Mouse (Mus musculus): Measurements from ENCODE around the gene Zpr1. TPM values are rescaled to one million over a fixed set of nuclear protein-coding genes. Genes with fewer than 3 reads are reported as not detected.

Zpr1 gene
- polyA plus RNA-seq, 1 experiment from 2014 or later, result 56.5 TPM

GRCm38 (mm10) chr9:46269125-46269524 is 3.7 kb upstream of the Zpr1 start:
- Histone ChIP-seq H3K4me3 (replicated peaks) (no peak overlapping the region), H3K27ac (replicated peaks) (no peak overlapping the region)
- 90% methylated on average over 5 of the region's 5 CpGs for WGBS

DNA sequence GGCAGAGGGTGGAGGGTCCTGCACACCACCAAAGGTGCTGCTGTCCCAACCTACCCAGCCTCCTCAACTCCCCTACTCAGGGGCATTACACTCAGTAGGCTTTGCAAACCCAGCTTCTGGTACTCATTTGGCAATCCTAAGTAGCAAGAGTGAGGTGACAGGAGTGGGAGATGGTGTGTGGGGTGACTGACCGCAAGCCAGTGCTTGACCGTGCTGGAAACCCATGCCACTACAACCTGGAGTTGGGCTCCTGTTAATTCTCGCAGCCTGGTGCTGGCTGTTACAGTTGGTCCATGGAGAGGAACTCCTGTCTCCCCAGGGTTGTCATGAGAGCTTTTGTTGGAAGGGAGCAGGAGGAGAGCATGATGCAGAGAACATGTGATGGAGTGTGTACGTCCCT is 2.1 kb upstream of the Zpr1 start:
- no peak for ATAC-seq (ENCODE audit: low FRiP score)
- Histone ChIP-seq H3K27ac (replicated peaks) (no peak overlapping the region), H3K9ac (replicated peaks) (no peak overlapping the region), H3K4me1 (peaks cover 17% of the 10 kb centered on the region), H3K4me2 (no peak overlapping the region), H3K27me3 (replicated peaks) (peaks cover 25% of the 10 kb centered on the region), H3K36me3 (peaks cover 9% of the 10 kb centered on the region), H3K9me3 (replicated peaks) (no peaks in the 10 kb centered on the region), H3K4me3 (replicated peaks) (no peak overlapping the region)
- WGBS, result 90% methylated on average over 4 of the region's 4 CpGs

More at GRCm38 (mm10) chr9:46269125-46269524, 3.7 kb upstream of the Zpr1 start:
- Histone ChIP-seq H3K4me2 (no peak overlapping the region), H3K9me3 (replicated peaks) (no peaks in the 10 kb centered on the region), H3K4me1 (peaks cover 10% of the 10 kb centered on the region), H3K27me3 (replicated peaks) (peaks cover 25% of the 10 kb centered on the region), H3K9ac (replicated peaks) (no peak overlapping the region), H3K36me3 (no peaks in the 10 kb centered on the region)
- ATAC-seq (ENCODE audit: low FRiP score), result no peak

DNA sequence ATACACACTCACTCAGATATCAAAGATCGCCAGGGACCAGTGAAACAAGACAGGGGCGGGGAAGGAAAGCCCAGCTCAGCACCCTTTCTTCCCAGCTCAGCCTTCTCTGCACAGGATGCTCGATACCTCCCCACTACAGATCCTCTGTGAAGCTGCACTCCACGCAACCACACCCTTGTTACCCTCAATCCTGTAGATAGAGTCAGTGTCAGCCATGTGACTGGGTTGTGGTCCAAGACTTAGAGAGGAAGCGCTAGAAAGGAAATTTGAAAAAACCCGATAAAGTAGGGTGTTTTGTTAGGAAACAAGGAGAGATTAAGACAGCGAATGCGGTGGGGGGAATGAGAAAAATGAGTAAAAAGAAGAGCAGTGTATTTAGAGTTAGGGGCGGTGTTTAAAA is 794 bp upstream of the Zpr1 start:
- Histone ChIP-seq H3K36me3 (peaks cover 22% of the 10 kb centered on the region), H3K4me2 (no peak overlapping the region), H3K4me3 (replicated peaks) (0 out of 2 replicates have a peak overlapping the region, but pooled peaks have one; percentile 80), H3K9ac (replicated peaks) (no peak overlapping the region), H3K4me1 (peaks cover 17% of the 10 kb centered on the region), H3K27me3 (replicated peaks) (peaks cover 25% of the 10 kb centered on the region), H3K27ac (replicated peaks) (no peak overlapping the region), H3K9me3 (replicated peaks) (no peaks in the 10 kb centered on the region)
- WGBS, result 90% methylated on average over 9 of the region's 9 CpGs
- ATAC-seq (ENCODE audit: low FRiP score), result no peak

DNA sequence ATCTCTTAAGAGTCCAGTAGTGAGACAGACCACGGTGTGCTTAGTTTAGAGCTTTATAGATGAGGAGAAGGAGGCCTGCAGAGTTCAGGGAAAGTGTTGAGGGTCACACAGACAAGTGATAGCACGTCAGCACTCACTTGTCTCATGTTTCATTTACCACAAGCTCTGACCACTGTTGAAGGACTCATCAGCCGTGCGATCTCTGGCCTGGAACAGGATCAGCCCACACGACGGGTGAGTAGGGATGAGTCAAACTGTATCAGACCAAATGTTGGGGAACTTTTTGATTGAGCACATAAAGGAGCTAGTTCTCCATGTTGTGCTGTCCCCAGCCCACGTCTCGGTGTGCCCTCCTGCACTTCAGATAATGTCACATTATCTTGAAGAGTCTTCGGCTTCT is 1.6 kb downstream of the Zpr1 start:
- peaks cover 17% of the 10 kb centered on the region for H3K4me1 ChIP-seq
- 94% methylated on average over 9 of the region's 9 CpGs for WGBS
- H3K4me2 ChIP-seq, result peak overlapping the region; percentile 95; the same call in 1 of the 2 replicates
- no peak for ATAC-seq (ENCODE audit: low FRiP score)
- H3K9ac ChIP-seq (replicated peaks), result no peak overlapping the region
- peak overlapping the region; percentile 80; the same call in 1 of the 2 replicates for H3K4me3 ChIP-seq (replicated peaks)
- peaks cover 40% of the 10 kb centered on the region for H3K36me3 ChIP-seq
- H3K9me3 ChIP-seq (replicated peaks), result no peaks in the 10 kb centered on the region
- no peak overlapping the region for H3K27ac ChIP-seq (replicated peaks)
- peaks cover 15% of the 10 kb centered on the region for H3K27me3 ChIP-seq (replicated peaks)

GRCm38 (mm10) chr9:46282631-46283436 is 10.0 kb downstream of the Zpr1 start, which contains the start of gene Bud13:
Gene Bud13, plus strand, starts transcription at chr9:46283008.
- H3K36me3 ChIP-seq, result peaks cover 47% of the 10 kb centered on the region
- H3K27ac ChIP-seq (replicated peaks), result peak within 1 kb of the TSS; percentile 85
- peak; percentile 92 for ATAC-seq (ENCODE audit: low FRiP score)
- H3K9ac ChIP-seq (replicated peaks), result peak within 1 kb of the TSS; percentile 83
- H3K9me3 ChIP-seq (replicated peaks), result no peaks in the 10 kb centered on the region
- under 1% methylated on average over 54 of the region's 55 CpGs for WGBS
- peak within 1 kb of the TSS; percentile 90 for H3K4me3 ChIP-seq (replicated peaks)
- H3K4me2 ChIP-seq, result peak within 1 kb of the TSS; percentile 83
- no peaks in the 10 kb centered on the region for H3K27me3 ChIP-seq (replicated peaks)
- peaks cover 16% of the 10 kb centered on the region for H3K4me1 ChIP-seq

- no peak overlapping the region for H3K9ac ChIP-seq (replicated peaks)
- H3K4me3 ChIP-seq (replicated peaks), result no peak overlapping the region
- no peak overlapping the region for H3K27ac ChIP-seq (replicated peaks)
- no peak overlapping the region for H3K4me2 ChIP-seq
- H3K36me3 ChIP-seq, result peaks cover 52% of the 10 kb centered on the region
- H3K9me3 ChIP-seq (replicated peaks), result no peaks in the 10 kb centered on the region
- no peak for ATAC-seq (ENCODE audit: low FRiP score)
- H3K4me1 ChIP-seq, result no peaks in the 10 kb centered on the region
- no peaks in the 10 kb centered on the region for H3K27me3 ChIP-seq (replicated peaks)
- 94% methylated on average over 4 of the region's 4 CpGs for WGBS
Observed at GRCm38 (mm10) chr9:46298381-46298780, 25.5 kb downstream of the Zpr1 start.

- Histone ChIP-seq H3K27me3 (replicated peaks) (no peaks in the 10 kb centered on the region), H3K4me2 (no peak overlapping the region), H3K27ac (replicated peaks) (no peak overlapping the region), H3K36me3 (peaks cover 22% of the 10 kb centered on the region), H3K4me3 (replicated peaks) (no peak overlapping the region), H3K9me3 (replicated peaks) (no peaks in the 10 kb centered on the region), H3K9ac (replicated peaks) (no peak overlapping the region), H3K4me1 (no peaks in the 10 kb centered on the region)
- no peak for ATAC-seq (ENCODE audit: low FRiP score)
- WGBS, result 23% methylated on average over 2 of the region's 2 CpGs
Observed at GRCm38 (mm10) chr9:46302142-46302541, 29.3 kb downstream of the Zpr1 start.

- Histone ChIP-seq H3K4me3 (replicated peaks) (no peak overlapping the region), H3K9me3 (replicated peaks) (no peaks in the 10 kb centered on the region), H3K36me3 (no peaks in the 10 kb centered on the region), H3K4me2 (no peak overlapping the region), H3K9ac (replicated peaks) (no peak overlapping the region), H3K27me3 (replicated peaks) (no peaks in the 10 kb centered on the region), H3K27ac (replicated peaks) (no peak overlapping the region), H3K4me1 (peaks cover 23% of the 10 kb centered on the region)
- no peak for ATAC-seq (ENCODE audit: low FRiP score)
- WGBS, result 6% methylated on average over 7 of the region's 7 CpGs
Observed at GRCm38 (mm10) chr9:46309121-46309520, 36.3 kb downstream of the Zpr1 start.

DNA sequence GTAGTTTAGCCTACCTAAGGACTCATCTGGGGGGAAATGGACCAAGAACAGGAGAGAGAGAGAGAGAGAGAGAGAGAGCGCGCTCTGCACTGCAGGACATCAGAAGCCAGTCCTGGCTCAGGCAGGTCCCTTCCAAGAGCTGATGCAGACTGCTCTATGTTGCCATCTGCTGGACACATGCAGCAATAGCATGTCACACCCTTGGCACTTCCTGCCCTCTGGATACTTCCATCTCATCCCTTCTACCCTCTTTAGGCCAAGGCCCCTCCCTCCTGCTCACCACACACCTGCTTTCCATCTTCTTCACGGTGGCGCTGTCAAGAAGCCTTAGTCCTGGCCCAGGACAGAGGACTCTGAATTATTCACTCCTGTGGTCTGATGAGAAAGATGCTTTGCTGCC is 41.6 kb downstream of the Zpr1 start:
- no peak overlapping the region for H3K27ac ChIP-seq (replicated peaks)
- no peaks in the 10 kb centered on the region for H3K27me3 ChIP-seq (replicated peaks)
- WGBS, result 1% methylated on average over 4 of the region's 4 CpGs
- no peak overlapping the region for H3K4me2 ChIP-seq
- H3K4me3 ChIP-seq (replicated peaks), result no peak overlapping the region
- H3K4me1 ChIP-seq, result peaks cover 34% of the 10 kb centered on the region
- no peaks in the 10 kb centered on the region for H3K36me3 ChIP-seq
- ATAC-seq (ENCODE audit: low FRiP score), result peak; percentile 51
- no peaks in the 10 kb centered on the region for H3K9me3 ChIP-seq (replicated peaks)
- no peak overlapping the region for H3K9ac ChIP-seq (replicated peaks)

- no peak overlapping the region for H3K4me3 ChIP-seq (replicated peaks)
- peaks cover 34% of the 10 kb centered on the region for H3K4me1 ChIP-seq
- H3K27ac ChIP-seq (replicated peaks), result no peak overlapping the region
- H3K4me2 ChIP-seq, result no peak overlapping the region
- no peaks in the 10 kb centered on the region for H3K27me3 ChIP-seq (replicated peaks)
- 0 out of 2 replicates have a peak, but pooled peaks have one; percentile 15 for ATAC-seq (ENCODE audit: low FRiP score)
- H3K9ac ChIP-seq (replicated peaks), result no peak overlapping the region
- no peaks in the 10 kb centered on the region for H3K9me3 ChIP-seq (replicated peaks)
- 43% methylated on average over 2 of the region's 2 CpGs for WGBS
- no peaks in the 10 kb centered on the region for H3K36me3 ChIP-seq
Observed at GRCm38 (mm10) chr9:46314921-46315320, 42.1 kb downstream of the Zpr1 start.

GRCm38 (mm10) chr9:46315807-46316365 is 43.0 kb downstream of the Zpr1 start:
- ATAC-seq (ENCODE audit: low FRiP score), result peak; percentile 60; the same call in 1 of the 2 replicates
- no peak overlapping the region for H3K27ac ChIP-seq (replicated peaks)
- H3K4me2 ChIP-seq, result no peak overlapping the region
- no peaks in the 10 kb centered on the region for H3K27me3 ChIP-seq (replicated peaks)
- 24% methylated on average over 11 of the region's 11 CpGs for WGBS
- H3K9me3 ChIP-seq (replicated peaks), result no peaks in the 10 kb centered on the region
- H3K4me1 ChIP-seq, result peaks cover 34% of the 10 kb centered on the region
- H3K4me3 ChIP-seq (replicated peaks), result no peak overlapping the region
- H3K36me3 ChIP-seq, result no peaks in the 10 kb centered on the region
- H3K9ac ChIP-seq (replicated peaks), result no peak overlapping the region

GRCm38 (mm10) chr9:46316388-46316787 is 43.5 kb downstream of the Zpr1 start:
- no peaks in the 10 kb centered on the region for H3K27me3 ChIP-seq (replicated peaks)
- H3K9ac ChIP-seq (replicated peaks), result no peak overlapping the region
- peaks cover 29% of the 10 kb centered on the region for H3K4me1 ChIP-seq
- no peaks in the 10 kb centered on the region for H3K36me3 ChIP-seq
- H3K4me2 ChIP-seq, result no peak overlapping the region
- no peak overlapping the region for H3K27ac ChIP-seq (replicated peaks)
- no peak overlapping the region for H3K4me3 ChIP-seq (replicated peaks)
- no peak for ATAC-seq (ENCODE audit: low FRiP score)
- no peaks in the 10 kb centered on the region for H3K9me3 ChIP-seq (replicated peaks)
- WGBS, result 14% methylated on average over 5 of the region's 5 CpGs

Measured in neural tube, embryonic 15.5 days (tissue).